Mouse (Mus musculus): Measurements from ENCODE around the gene Try4.
"Not testable (repeated sequence)": the region's sequence is repeated elsewhere in the genome, so short reads cannot be mapped to it uniquely, and the experiment has no call there.

Try4 gene

DNA sequence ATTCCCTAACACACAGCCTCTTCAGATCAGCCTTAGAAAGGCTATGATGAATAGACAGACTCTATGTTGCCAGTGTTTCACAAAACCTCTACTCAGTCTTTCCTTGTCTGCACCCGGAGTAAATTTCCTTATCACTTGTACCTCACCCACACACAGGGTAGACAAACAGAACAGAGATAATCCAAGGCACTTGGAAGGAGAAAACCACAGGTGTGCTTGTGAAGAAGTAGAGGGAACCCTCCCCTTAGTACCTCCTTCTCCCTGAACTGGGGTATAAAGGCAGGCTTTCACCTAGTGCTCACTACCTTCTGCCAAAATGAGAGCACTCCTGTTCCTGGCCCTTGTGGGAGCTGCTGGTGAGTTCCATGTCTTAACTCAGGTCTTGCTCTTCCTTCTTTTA, at the start of gene Try4:
Gene Try4, plus strand, starts transcription at position 301 of the 400 bp plus-strand sequence.
- ATAC-seq (ENCODE audit: insufficient number of reproducible peaks, low FRiP score, low TSS enrichment): no peak

DNA sequence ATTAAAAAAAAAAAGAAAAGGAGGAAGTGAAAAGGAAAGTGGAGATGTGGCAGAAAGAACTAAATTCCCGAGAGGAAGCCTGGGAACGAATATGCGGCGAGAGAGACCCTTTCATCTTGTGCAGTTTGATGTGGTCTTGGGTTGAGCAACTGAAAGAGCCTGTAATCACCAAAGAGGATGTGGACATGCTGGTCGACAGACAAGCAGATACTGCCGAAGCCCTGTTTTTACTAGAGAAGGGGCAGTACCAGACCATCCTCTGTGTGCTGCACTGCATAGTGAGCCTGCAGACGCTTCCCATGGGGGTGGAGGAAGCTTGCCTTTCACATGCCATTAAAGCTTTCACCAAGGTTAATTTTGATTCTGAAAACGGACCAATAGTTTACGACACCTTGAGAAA, 48.8 kb upstream of the Try4 start:
- not testable (repeated sequence) for ATAC-seq (ENCODE audit: insufficient number of reproducible peaks, low FRiP score, low TSS enrichment)

DNA sequence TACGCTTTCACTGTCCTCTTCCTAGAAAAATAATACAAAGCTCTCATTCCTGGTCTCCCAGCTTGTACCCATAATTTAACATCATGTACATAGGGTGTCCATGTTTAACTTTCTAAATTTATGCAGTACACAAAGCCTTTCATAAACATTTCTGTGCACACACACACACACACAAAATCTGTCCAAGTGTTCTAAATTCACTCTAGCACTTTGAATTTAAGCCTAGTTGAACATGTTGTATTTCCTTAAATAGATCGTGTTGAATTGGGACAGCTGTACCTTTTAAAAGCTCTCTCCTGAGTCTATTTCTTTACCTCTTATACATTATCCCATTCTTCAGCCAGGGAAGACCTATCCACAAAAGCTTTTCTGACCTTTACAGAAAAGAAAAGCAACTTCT, 45.6 kb upstream of the Try4 start:
- ATAC-seq (ENCODE audit: insufficient number of reproducible peaks, low FRiP score, low TSS enrichment): no peak

DNA sequence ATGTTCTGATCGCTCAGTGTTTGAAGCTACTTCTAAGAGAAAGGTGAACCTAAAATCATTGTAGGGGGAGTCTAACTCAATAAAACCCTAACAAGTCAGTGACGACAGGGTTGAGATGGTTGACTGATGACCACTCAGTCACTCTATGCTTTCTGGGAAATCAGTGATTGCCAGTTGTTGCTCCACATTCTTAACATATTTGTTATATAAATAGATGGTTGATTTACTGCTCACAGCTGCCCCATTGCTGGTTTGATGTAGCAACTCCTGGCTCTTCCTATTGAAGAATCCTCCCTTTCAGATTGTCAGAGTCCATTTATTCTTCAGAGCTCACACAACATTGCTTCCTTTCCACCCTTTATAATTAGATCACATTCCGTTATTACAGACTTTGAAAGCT, 44.6 kb upstream of the Try4 start:
- no peak for ATAC-seq (ENCODE audit: insufficient number of reproducible peaks, low FRiP score, low TSS enrichment)

DNA sequence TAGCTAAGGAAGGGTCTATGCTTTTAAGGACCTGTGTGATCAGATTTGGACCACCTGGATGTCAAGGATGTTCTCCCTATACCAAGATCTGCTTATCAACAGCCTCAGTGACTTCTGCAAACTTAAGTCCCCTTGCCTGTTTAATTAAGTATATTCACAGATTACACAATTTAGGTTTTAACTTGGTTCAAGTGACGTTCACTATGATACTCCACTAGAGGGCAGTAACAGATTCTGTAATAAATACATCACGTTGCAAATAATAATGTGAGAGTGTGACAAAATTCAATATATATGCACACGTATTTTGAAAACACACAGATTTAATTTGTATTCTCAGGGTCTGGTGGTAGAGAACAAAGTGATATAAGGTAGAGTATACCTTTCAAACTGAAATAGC, 39.3 kb upstream of the Try4 start:
- ATAC-seq (ENCODE audit: insufficient number of reproducible peaks, low FRiP score, low TSS enrichment): no peak

DNA sequence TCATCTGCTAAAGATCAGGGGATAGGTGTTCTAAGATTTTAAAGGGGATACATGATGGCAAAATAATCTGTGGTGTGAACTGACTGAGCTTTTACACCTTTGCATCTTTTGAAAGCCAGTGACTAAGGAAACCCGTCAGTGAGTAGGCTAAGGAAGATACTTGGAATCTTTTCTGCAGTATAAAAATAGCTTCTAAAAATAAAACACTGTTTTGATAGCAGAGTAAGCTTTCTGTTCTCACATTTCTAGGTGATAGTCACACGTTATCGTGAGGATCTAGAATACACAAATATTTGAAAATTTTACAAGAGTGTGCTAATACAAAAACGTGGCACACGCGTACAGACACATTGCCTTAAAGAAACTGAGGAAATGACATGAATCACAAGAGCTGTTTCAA, 35.9 kb upstream of the Try4 start:
- no peak for ATAC-seq (ENCODE audit: insufficient number of reproducible peaks, low FRiP score, low TSS enrichment)

DNA sequence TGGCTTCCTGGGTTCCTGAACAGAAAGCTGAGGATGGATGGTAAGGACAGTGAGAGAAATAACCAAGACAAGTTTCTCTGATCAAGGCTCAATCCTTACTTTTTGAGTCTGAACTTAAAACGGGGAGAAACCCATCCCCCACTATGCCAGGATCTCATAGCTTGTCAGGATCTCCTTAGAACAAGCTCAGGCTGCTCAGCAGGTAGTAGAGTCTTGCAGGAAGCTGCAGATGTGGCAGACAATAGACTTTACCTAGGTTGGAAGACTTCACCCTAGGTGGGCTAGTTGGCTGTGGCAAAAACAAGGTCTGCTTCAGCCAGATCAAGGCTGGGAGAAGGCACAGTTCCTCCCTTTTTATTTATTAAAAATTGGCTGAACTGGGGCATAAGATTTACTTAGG, 3.8 kb upstream of the Try4 start:
- ATAC-seq (ENCODE audit: insufficient number of reproducible peaks, low FRiP score, low TSS enrichment): no peak

DNA sequence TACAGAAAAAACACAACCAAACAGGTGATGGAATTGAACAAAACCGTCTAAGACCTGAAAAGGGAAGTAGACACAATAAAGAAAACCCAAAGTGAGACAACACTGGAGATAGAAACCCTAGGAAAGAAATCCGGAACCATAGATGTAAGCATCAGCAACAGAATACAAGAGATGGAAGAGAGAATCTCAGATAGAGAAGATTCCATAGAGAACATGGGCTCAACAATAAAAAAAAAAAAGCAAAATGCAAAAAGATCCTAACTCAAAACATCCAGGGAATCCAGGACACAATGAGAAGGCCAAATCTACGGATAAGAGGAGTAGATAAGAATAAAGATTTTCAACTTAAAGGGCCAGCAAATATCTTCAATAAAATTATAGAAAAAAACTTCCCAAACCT, 14.7 kb downstream of the Try4 start, which contains the start of gene Try5:
Gene Try5, minus strand, starts transcription at position 101 of the 400 bp plus-strand sequence.
- not testable (repeated sequence) for ATAC-seq (ENCODE audit: insufficient number of reproducible peaks, low FRiP score, low TSS enrichment)

DNA sequence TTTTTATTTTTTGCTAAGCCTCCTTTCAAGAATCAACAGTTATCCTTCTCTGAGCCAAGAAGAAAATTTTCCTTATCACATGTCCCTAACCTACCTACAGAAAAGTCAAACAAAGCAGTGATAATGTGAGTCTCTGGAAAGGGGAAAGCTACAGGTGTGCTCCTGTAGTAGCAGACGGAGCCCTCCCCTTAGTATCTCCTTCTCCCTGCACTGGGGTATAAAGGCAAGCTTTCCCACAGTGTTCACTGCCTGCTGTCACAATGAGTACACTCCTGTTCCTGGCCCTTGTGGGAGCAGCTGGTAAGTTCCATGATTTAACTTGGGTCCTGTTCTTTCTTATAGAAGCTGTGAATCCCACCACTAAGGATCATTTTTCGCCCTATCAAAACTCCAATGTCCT, 51.9 kb downstream of the Try4 start, which contains the start of gene Try10:
Gene Try10, plus strand, starts transcription at position 174 of the 400 bp plus-strand sequence.
- ATAC-seq (ENCODE audit: insufficient number of reproducible peaks, low FRiP score, low TSS enrichment): no peak

Data from cerebellum, adult (tissue).